Mouse (Mus musculus): Measurements from ENCODE around the gene Armc9. TPM values are rescaled to one million over a fixed set of nuclear protein-coding genes. Genes with fewer than 3 reads are reported as not detected.

Gene Armc9
- polyA plus RNA-seq, 1 experiment, result 35.5 TPM

DNA sequence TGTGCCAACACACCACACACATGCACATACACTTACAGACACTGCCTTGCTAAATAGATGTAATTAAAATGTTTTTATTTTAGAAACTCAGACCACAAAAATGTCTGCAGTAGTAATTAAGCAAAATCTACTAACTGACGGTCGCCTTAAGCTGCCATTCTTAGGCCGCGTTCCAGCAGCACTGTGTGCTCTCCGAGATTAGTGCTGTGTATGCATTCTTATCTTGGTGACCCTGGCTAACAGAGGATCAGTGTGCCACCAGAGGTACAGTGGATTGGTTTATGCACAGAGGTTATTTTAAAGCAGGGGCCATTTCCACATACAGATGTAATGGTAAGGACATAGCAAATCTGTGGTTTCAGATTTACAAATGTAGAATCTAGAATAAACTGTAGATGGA, 6.5 kb downstream of the Armc9 start:
- no peak for DNase-seq (ENCODE audit: extremely low spot score in 1 of 2, low spot score in 1 of 2)

DNA sequence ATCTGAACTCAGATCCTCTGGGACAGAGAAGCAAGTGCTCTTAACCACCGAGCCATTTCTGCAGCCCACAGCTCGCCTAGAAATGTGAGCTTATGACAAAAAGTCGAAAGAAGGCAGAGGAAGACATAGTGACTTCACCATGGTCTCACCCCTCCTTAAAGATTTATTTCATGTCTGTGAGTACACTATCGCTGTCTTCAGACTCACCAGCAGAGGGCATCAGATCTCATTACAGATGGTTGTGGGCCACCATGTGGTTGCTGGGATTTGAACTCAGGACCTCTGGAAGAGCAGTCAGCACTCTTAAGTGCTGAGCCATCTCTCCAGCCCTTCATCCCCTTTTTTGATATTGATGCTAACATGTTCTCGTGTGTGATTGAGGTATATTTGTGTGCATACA, 20.0 kb downstream of the Armc9 start:
- DNase-seq (ENCODE audit: extremely low spot score in 1 of 2, low spot score in 1 of 2), result no peak

DNA sequence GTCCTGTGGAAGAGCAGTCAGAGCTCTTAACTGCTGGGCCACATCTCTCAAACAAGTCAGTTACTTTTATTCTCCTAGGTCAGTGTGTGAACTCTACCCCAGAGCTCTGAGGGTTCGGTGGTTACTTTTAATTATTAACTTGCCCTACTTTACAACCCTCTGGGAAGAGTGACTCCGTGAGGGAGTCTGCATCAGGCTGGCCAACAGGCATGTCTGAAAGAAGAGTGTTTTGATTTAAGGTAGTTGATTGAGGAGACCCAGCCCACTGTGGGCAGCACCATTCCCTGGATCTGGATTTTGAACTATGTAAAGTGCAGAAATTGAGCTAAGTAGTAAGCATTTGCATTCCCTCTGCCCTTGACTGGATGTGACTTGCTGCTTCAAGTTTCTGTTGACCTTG, 21.5 kb downstream of the Armc9 start:
- no peak for DNase-seq (ENCODE audit: extremely low spot score in 1 of 2, low spot score in 1 of 2)

DNA sequence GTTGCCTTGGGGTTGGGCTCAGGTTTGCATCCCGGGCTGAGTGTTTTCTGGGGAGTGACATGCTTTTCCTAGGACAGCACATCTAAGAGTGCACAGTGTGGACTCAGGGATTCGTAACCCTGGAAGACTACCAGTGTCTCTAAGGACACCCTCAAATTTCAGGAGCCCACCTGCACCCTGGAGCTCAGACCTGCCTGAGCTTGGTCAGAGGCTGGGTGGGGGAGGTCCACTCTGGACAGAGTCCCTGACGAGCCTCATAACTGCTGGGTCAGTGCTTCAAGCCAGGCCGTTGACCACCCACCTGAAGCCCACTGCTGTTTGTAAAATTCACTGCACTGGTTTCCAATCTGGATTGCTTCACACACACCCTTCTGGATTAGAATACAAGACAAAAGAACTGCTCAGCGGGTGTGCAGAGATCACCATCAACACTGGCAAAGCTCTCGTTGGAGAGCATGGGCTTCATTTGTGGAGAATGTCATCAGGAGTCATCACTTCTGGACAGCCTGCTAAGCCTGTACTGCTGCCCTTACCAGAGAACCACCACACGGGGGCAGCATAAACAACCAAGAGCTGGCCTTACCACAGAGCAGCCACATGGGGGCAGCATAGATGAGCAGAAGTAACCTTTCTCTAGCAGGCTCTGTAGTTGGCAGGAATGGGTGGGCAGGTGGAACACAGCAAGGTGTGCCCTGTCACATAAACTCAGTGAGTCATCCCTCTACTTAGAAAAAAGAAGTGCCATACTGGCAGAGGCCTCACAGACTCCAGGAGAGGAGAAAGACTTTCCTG, 24.1 kb downstream of the Armc9 start:
- DNase-seq (ENCODE audit: extremely low spot score in 1 of 2, low spot score in 1 of 2), result peak; percentile 65 to 87

DNA sequence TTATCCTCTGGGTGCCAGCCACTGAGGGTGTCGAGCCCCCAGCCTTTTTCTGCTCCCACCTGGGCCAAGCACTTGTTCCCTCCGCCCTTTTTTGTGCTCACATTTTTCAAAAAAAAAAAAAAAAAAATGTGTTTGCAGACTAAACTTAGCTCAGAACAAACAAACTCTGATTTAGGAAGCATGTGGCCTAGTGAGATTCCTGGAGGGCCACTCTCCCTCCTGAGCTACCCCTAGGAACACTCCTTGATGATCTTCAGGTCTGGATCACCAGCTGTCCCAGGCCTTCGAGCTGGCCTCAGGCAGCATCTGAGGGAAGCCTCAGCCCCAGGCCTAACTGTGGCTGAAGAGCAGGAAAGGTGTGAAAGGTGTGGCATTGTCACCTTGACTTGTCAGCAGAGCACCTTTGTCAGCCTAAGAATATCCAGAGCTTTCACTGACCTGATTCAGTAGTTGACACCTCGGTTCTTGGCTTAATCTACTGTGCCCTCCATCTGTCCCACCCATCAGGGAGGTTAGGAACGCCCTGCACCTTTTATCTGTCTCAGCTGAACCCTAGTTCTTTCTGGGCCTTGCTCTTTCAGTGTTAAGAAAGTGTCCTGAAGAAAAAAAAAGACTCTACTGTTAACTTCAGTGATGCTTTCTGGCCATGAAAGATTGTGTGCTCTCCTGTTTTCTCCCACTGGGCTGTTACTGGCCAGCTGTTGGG, 27.6 kb downstream of the Armc9 start:
- DNase-seq (ENCODE audit: extremely low spot score in 1 of 2, low spot score in 1 of 2), result no peak

DNA sequence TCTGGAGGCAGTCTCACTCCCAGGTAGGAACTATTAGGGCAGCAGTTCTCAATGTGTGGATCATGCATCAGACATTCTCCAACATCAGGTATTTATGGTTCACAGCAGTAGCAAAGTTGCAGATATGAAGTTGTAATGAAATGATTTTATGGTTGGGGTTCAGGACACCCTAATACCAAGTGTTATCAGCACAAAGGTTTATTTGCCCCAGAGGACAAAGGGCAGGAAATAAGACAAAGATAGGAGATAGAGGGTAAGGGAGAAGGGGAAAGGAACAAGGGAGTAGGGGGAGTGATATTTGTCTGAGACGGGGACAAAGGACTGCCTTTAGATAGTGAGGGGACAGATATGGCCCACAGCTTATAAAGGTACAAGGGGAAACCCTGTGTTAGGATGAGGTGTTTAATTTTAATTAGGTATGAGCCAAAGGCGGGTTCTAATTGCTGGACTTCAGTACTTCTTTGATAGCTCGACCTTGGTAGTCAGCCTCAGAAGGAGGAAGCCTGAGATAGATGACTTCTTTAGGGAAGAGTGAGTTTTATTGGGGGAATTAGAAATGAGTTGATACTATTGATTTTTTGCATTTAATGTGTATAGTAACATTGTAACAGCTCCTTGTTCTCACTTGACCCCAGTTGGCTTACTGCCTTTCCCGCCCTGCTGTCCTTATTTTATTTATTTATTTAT, 29.1 kb downstream of the Armc9 start:
- DNase-seq (ENCODE audit: extremely low spot score in 1 of 2, low spot score in 1 of 2), result no peak

DNA sequence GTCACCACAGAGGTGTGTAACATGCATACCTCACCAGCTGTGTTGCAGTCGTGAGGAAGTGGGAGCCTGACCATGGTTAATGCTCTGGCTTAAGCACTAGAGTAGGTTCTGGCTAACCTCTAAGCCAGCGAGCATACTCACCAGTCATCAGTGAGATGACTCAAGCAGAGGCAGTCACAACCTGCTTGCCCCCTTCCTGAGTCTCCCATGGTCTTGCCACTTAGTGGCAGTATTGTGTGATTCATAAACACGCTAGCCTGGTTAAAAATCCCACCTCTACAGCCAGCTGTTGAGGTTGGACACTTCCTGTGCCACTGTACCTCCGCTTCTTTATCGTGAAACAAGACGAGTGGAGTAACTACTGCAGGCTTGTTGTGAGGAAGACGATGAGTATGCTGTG, 32.2 kb downstream of the Armc9 start:
- no peak for DNase-seq (ENCODE audit: extremely low spot score in 1 of 2, low spot score in 1 of 2)

DNA sequence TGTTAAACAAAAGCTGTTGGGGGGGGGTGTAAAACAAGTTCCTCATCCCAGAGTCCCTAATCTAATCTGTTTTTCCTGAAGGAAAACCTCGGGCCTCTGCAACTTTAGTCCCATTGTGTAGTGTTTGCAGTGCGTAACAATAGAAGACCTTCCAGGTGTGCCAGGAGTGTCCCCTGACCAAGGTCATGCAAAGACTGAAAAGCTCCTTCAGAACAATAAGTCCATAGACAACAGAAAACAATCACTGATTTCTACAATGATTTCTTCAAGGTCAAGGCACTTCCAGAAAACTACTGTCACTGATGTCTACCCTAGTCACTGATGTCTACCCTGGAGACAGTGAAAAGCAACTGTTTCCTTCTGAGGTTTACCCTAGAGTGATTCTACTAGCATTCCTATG, 33.3 kb downstream of the Armc9 start:
- DNase-seq (ENCODE audit: extremely low spot score in 1 of 2, low spot score in 1 of 2), result no peak

DNA sequence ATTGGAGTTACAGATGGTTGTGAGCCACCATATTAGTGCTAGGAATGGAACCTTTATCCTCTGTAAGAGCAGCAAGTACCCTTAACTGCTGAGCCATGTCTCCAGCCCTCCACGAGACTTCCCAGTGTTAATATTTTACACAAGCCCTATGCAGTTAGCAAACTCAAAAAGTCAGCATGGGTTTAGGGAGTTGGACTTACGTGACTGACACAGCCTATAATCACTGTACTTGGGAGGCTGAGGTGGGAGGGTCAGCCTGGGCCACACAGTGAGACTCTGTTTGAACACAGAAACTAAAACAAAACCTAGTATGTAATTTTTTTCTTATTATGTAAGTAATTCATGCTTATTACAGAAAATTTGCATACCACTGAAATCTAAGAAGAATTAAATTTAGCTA, 33.7 kb downstream of the Armc9 start:
- no peak for DNase-seq (ENCODE audit: extremely low spot score in 1 of 2, low spot score in 1 of 2)

DNA sequence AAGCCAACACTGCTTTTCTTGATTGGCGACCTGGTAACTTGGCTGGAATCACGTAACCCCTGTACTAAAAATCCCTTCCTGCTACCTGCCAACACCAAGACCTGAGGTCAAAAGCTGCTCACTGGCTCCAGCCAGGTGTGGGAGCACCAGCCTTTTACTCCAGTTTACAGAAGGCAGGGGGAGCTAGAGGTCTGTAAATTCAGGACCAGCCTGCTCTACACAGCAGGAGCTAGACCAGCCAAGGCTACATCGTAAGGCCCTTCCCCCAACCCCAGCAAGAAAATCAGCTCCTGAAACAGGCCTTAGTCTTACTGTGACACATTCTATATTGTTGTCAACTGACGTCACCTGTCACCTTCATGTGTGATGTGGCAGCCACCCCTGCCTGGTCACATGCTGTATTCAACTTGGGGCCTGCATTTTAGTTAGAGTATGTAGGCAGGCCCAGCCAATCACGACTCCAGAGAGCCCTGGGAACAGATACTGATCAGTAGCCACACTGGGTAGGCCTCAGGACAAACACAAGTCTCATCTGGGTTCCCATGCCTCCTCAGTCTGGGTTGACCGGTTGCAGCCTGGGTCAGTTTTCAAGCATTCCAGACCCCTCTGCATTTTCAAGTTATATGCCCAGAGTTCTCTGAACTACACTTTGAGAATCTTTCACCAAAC, 34.6 kb downstream of the Armc9 start:
- no peak for DNase-seq (ENCODE audit: extremely low spot score in 1 of 2, low spot score in 1 of 2)

DNA sequence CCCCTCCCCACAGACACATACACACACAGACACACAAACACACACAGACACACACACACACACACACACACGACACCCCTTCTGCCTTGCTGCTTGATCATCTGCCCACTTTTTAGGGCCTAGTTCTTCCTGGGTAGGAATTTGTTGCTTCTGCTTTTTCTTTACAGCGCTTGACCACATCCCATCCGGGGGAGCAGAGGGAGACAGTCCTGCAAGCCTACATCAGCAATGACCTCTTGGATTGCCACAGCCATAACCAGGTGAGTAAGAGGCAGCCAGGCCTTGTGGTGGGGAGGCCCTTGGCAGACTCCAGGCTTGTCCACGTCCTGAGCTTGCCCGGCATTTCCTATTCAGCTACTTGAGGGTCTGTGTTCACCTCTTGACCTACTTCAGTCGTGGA, 36.3 kb downstream of the Armc9 start:
- DNase-seq (ENCODE audit: extremely low spot score in 1 of 2, low spot score in 1 of 2), result no peak

DNA sequence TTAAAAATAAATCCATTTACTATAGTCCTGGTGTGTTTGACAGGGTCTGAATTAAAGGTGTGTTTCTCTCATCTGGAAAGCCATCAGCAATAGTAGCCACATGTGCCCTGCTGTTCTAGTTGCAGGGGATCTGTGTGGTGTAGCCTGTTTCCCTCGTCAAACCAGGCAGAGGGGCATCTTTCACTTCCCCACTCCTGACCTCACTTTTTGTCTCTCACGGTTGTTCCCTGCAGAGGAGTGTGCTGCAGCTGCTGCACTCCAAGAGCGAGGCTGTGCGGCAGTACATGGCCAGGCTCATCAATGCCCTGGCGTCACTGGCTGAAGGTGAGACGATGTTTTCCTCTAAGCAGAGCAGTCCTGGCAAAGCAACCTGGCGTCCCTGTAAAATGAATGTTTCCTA, 39.5 kb downstream of the Armc9 start:
- DNase-seq (ENCODE audit: extremely low spot score in 1 of 2, low spot score in 1 of 2), result no peak

DNA sequence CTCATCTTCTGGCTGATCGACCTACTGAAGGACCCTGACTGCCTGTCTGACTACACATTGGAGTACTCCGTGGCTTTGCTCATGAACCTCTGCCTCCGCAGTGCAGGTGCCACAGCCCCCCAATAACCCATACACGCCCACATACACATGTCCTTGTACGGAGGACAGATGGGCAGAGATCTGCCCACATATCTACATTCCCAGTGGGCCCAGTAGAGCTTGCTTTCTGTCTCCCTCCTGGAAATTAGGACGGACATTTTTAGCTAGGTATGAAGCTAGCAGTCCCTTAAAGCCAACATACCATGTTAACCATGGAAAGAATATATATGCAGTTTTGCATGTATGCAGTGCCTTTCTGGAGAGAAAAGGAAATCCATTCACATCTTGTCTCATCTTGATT, 43.7 kb downstream of the Armc9 start:
- peak in 1 of 2 experiments; percentile 28 for DNase-seq (ENCODE audit: extremely low spot score in 1 of 2, low spot score in 1 of 2)

DNA sequence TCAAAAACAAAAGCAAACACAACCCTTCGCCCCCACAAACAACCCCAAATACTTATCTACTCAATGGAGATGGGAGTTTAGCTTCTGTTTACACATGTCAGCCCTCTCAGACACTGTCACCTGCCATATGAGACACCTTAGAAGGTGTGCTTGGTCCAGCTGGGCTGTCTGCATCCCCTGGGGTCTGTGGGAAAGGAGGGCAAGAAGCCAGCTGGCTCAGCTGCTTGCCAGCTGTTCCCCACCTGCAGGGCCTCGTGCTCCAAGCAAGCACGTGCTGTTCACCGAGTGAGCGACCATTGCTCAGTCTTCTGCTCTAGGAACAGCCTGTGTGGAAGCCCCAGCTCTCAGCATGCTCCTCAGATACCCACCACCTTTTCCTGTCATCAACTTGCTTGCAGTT, 44.4 kb downstream of the Armc9 start:
- DNase-seq (ENCODE audit: extremely low spot score in 1 of 2, low spot score in 1 of 2), result no peak

DNA sequence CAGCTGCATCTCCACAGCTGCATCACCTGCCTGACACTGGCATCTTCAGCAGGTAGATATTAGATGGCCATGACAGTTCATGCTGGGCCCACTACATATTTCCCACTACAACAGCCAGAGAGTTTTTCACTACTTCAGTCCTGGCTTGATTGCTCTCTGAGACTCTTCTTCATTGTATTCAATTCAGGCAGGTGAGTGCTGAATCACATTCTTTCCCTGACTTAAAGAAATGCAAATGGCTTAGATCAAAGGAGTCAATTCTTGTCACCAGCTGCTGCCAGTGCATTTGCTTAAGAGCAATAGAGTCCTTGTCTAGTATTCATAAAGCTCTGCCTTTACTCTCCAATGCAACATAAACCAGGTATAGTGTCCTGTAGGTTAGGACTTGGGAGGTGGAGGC, 46.7 kb downstream of the Armc9 start:
- DNase-seq (ENCODE audit: extremely low spot score in 1 of 2, low spot score in 1 of 2), result no peak

DNA sequence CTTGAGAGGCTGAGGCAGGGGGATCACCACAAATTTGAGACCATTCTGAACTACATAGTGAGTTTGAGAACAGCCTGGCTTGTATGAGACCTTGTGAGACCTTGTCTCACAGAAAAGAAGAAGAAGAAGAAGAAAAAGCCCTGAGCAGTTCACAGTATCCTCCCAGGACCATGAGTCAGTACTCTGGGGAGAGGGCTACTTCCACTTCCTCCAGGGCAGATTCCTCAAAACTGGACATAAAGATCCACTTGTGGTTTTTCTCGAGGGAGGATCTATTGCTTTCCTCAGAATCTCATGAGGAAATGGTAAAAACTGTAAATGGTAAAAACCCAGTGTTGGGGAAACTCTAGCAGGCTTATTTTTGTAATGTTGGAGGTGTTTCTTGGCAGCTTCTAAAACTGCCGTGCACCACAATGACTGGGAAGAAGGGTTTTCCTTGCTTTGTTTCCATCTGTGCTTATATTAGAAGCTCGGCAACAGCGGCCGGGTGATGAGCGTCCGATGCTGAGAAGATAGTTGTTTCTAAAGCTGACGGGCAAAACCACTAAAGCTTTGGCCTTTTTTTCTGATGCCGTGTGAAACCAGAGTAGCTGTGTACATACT, 48.1 kb downstream of the Armc9 start:
- peak; percentile 20 to 61 for DNase-seq (ENCODE audit: extremely low spot score in 1 of 2, low spot score in 1 of 2)

DNA sequence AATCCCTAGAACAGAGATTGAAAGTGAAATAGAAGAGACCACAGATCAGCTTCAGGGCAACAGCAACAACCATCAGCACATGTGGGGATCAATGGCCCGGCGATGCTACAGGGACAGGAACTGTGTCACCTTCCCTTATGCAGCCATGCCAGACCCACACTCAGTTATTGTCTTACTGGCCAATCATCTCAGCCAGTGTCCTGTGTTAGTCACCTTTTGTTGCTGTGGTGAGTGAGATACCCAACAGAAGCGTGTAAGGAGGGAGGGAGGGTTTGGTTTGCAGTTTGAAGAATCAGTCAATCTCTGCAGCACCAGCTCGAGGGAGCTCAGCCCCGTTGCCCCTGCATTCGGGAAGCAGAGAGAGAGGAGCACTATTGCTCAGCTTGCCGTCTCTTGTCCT, 56.1 kb downstream of the Armc9 start:
- no peak for DNase-seq (ENCODE audit: extremely low spot score in 1 of 2, low spot score in 1 of 2)

DNA sequence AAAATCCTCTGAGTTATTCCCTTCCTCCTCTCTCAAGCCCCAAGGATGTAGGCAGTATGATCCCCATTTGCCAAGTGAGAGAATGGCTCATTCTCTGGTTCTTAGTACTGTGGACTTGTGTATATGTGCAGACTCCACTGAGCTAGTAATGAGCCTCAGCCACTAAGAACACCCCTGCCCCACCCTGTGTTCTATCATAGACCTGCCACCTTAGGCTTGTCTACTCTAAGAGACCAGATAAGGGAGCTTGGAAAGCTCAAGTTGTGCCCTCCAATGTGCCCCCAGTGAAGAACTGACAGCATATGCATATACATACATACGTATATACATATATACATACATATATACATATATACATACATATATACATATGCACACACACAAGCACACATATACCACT, 56.9 kb downstream of the Armc9 start:
- no peak for DNase-seq (ENCODE audit: extremely low spot score in 1 of 2, low spot score in 1 of 2)

DNA sequence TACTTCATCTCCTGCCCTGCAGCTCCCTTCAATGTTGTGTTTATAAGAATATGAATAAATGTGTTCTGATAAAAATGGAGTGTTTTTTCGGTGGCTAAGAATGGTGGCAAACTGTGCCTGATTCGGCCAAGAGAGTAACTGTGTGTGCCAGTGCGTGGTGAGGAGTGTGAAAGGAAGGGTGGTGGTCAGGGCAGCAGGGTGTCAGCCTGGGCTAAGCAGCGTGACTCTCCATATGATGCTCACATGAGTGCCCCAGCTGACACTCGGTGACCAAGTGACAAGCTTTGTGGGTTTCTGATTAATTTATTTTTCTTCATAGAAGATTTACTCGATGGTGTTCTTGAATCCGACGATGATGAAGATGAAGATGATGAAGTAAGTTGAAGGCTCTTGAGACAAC, 58.2 kb downstream of the Armc9 start:
- no peak for DNase-seq (ENCODE audit: extremely low spot score in 1 of 2, low spot score in 1 of 2)

DNA sequence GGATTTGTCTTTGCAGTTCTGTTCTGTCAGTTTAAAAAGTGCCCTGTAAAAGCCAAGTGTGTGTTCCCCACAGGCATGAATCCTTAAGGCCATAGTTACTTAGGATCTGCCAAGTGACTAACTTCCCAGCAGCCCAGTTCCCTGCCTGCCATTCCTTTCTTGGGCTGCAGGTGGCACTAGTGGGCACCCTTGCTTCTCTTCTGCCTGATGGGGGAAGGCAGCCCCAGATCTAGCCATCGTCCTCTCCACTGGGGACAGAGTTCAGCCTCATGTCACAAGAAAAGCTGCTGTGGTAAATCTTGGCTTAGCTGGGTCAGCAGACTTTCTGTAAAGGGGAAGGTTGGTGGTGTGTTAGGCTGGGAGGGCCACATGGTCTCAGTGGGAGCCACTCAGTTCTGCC, 59.6 kb downstream of the Armc9 start:
- DNase-seq (ENCODE audit: extremely low spot score in 1 of 2, low spot score in 1 of 2), result peak; percentile 40 to 95

DNA sequence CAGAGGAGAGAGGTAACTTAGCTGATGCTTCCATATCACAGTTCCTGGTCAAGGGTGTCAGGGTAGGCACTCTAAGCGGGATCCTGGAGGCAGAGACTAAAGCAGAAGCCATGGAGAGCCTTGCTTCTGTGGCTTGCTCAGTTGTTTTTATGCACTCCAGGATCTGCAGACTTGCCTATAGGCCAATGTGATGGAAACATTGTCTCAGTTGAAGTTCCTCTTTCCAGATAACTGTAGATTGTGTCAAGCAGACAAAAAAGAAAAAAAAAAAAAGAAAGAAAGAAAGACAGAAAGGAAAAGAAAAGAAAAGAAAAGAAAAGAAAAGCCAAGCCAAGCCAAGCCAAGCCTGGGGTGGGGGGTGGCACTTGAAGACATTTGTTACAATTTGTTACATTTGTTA, 60.7 kb downstream of the Armc9 start:
- DNase-seq (ENCODE audit: extremely low spot score in 1 of 2, low spot score in 1 of 2), result no peak
